Mouse (Mus musculus) forebrain, embryonic 14.5 days (tissue): ENCODE results near the gene B3glct. TPM values are rescaled to one million over a fixed set of nuclear protein-coding genes. Genes with fewer than 3 reads are reported as not detected.

Experiments
- ATAC-seq: fragments of 200-750 bp; cut with Nextera tagmentation; 2 replicates; pipeline ENCODE4 v1.8.0; 2017; ENCODE audit warnings: mild to moderate bottlenecking, moderate library complexity
- DNase-seq: peaks from one replicate; pipeline ENCODE4 v3.0.0-alpha.2; 2015; ENCODE audit warnings: low spot score
- H3K27ac ChIP-seq: fragments of 300-500 bp; sonication (generic); 2 replicates; pipeline ENCODE4 v1.5.1; 2014; ENCODE audit warnings: low read depth, mild to moderate bottlenecking, control low read depth, low read length, moderate library complexity
- H3K27me3 ChIP-seq: fragments of 300-500 bp; sonication (generic); replicated peaks from 2 replicates; pipeline ENCODE4 v1.6.1; 2014; ENCODE audit warnings: low read length, control low read depth, mixed read lengths; ENCODE audit not compliant: control insufficient read depth, insufficient read depth
- H3K36me3 ChIP-seq: fragments of 300-500 bp; sonication (generic); 2 replicates; pipeline ENCODE4 v1.6.1; 2014; ENCODE audit warnings: low read length, control low read depth; ENCODE audit not compliant: control insufficient read depth, insufficient read depth
- H3K4me1 ChIP-seq: fragments of 300-500 bp; sonication (generic); 2 replicates; pipeline ENCODE4 v1.6.1; 2014; ENCODE audit warnings: antibody characterized with exemption, low read length, control low read depth; ENCODE audit not compliant: control insufficient read depth, insufficient read depth
- H3K4me2 ChIP-seq: fragments of 300-500 bp; sonication (generic); 2 replicates; pipeline ENCODE4 v1.6.1; 2014; ENCODE audit warnings: mild to moderate bottlenecking, control low read depth, low read length
- H3K4me3 ChIP-seq: fragments of 300-500 bp; sonication (generic); 2 replicates; pipeline ENCODE4 v1.5.1; 2014; ENCODE audit warnings: low read depth, low read length, control low read depth
- H3K9ac ChIP-seq: fragments of 300-500 bp; sonication (generic); 2 replicates; pipeline ENCODE4 v1.6.1; 2014; ENCODE audit warnings: mild to moderate bottlenecking, low read length, control low read depth, moderate library complexity
- H3K9me3 ChIP-seq: fragments of 300-500 bp; sonication (generic); replicated peaks from 2 replicates; pipeline ENCODE4 v1.6.1; 2016; ENCODE audit warnings: low read length, control low read depth, mixed read lengths; ENCODE audit not compliant: control insufficient read depth
- WGBS: fragments of 180-500 bp; shearing (Covaris S2); extraction: QIAGEN DNeasy Blood & Tissue Kit; methylation state at CpG from one replicate; pipeline ENCODE4 v1.1.7; 2014; 5-methylcytosine and 5-hydroxymethylcytosine counted together
- polyA plus RNA-seq: library from polyadenylated mRNA; unstranded; fragments of >200 nt; fragmentation: Nextera tagmentation; extraction: Ambion mirVana; gene quantifications from 2 replicates; pipeline ENCODE4 v1.2.1, GENCODE M21; 2014

B3glct gene
- polyA plus RNA-seq, 1 experiment from 2014 or later, result 17.1 TPM

DNA sequence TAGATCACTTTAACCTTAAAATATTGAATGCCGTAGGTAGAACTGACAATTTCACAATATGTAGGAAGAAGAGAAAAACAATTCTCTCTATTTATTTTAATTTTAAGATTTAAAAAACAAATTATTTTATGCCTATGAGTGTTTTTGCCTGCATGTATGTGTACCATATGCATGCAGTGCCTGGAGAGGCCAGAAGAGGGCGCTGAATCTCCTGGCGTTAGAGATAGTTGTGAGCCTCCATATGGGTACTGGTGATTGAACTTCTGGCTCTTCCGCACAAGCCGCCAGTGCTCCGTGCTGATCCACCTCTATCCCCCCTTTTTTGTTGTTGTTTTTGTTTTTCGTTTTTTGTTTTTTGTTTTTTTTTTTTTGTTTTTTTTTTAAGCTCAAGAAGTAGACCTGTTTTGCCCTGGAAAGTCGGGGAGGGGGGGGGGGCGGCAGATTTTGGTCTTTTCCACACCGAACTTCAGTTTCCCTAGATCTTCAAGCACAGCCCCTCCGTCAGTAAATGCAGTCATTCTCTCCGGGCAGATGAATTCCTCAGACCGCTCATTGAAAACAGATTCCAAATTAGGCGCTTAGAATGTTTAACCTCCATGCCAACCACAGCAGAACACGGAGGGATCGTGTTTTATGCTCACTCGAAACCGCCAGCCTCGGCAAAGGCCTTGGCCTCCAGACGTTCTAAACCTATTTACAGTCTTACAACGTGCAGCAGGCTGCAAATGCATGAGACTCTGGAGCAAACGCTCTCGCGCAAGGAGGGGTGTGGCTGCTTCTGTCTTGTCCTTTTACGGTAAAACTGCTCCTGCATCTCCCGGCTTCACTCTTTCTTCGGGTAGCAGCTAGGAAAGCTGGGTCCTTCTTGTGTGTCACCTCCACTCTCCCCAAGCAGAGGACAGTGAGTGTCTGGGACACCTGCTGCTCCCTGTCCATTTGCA lies 70.9 kb downstream of the B3glct start:
- DNase-seq (no peak), ATAC-seq (no peak)
- H3K4me3 ChIP-seq, result no peak overlapping the region
- H3K9ac ChIP-seq, result no peak overlapping the region
- WGBS, result 88% methylated on average over 27 of the region's 27 CpGs
- no peaks in the 10 kb centered on the region for H3K9me3 ChIP-seq
- no peak overlapping the region for H3K27ac ChIP-seq
- H3K36me3 ChIP-seq, result peaks cover 2% of the 10 kb centered on the region; the same call in 1 of the 2 replicates
- H3K27me3 ChIP-seq, result no peaks in the 10 kb centered on the region
- H3K4me2 ChIP-seq, result no peak overlapping the region
- no peaks in the 10 kb centered on the region for H3K4me1 ChIP-seq

DNA sequence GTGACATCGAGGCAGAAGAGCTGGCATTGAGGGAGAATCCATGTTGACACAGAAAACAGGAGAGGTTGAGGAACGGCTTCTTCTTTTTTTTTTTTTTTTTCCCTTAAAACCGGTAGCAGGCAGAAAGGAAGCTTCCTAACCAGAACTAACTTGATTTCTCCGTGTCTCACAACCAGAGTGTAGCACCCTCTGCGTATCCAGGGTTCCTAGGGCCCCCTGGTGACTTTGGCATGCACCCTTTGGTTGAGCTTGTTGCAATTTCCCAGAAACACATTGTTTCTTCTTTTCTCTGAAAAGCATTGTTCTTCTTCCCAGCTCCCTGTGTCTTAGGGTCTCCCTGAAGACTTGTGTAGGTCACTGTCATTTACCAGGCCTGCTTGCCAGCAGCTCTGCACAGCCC lies 73.8 kb downstream of the B3glct start:
- H3K4me2 ChIP-seq, result no peak overlapping the region
- H3K27ac ChIP-seq, result no peak overlapping the region
- H3K36me3 ChIP-seq, result peaks cover 2% of the 10 kb centered on the region; the same call in 1 of the 2 replicates
- no peak overlapping the region for H3K9ac ChIP-seq
- WGBS, result 66% methylated on average over 5 of the region's 5 CpGs
- no peak for DNase-seq
- no peaks in the 10 kb centered on the region for H3K4me1 ChIP-seq
- H3K9me3 ChIP-seq, result no peaks in the 10 kb centered on the region
- H3K27me3 ChIP-seq, result no peaks in the 10 kb centered on the region
- ATAC-seq, result no peak
- H3K4me3 ChIP-seq, result no peak overlapping the region

DNA sequence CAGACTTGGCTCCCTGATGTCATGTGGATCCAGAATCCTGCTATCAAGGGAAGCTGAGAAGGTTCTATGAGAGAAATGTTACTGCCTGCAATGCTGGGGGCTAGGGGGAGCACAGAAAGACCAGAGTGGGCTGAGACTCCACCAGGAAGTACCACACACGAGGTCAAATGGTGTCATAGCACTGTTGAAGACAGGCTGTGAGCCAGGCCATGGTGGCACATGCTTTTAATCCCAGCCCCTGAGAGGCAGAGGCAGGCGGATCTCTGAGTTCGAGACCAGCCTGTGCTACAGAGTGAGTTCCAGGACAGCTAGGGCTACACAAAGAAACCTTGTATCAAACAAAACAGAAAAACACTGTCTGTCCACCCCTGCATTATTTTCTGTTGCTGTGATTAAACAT lies 75.0 kb downstream of the B3glct start:
- Histone ChIP-seq H3K9ac (no peak overlapping the region), H3K4me3 (no peak overlapping the region), H3K9me3 (no peaks in the 10 kb centered on the region; the same call in 1 of the 2 replicates), H3K4me1 (no peaks in the 10 kb centered on the region), H3K27me3 (no peaks in the 10 kb centered on the region), H3K4me2 (no peak overlapping the region), H3K36me3 (0 out of 2 replicates have a peak, but pooled peaks cover 2% of the 10 kb centered on the region), H3K27ac (no peak overlapping the region)
- ATAC-seq (no peak), DNase-seq (no peak)
- 92% methylated on average over 3 of the region's 3 CpGs for WGBS

DNA sequence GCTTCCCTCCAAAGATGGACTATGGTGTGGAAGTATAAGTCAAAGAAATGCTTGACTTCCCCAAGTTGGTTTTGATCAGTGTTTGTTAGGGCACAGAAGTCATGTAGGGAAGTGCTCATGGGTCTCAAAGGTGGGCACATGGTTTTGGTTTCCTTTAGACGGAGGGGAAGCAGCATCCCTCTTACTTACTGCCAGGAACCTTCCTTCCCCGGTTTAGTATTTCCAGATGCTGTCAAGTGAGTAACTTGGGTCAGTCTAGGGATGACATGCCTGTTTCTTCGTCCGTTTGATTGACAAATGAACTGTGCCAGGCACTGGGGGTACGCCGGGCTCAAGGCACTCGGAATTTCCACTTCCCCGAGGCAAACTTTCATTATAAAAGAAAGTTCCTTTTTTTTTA lies 89.1 kb downstream of the B3glct start:
- H3K9me3 ChIP-seq, result no peaks in the 10 kb centered on the region
- no peak overlapping the region for H3K4me3 ChIP-seq
- ATAC-seq (no peak), DNase-seq (no peak)
- 82% methylated on average over 8 of the region's 8 CpGs for WGBS
- H3K27me3 ChIP-seq, result no peaks in the 10 kb centered on the region
- H3K27ac ChIP-seq, result no peak overlapping the region
- H3K4me2 ChIP-seq, result no peak overlapping the region
- no peak overlapping the region for H3K9ac ChIP-seq
- H3K36me3 ChIP-seq, result no peaks in the 10 kb centered on the region
- no peaks in the 10 kb centered on the region for H3K4me1 ChIP-seq

DNA sequence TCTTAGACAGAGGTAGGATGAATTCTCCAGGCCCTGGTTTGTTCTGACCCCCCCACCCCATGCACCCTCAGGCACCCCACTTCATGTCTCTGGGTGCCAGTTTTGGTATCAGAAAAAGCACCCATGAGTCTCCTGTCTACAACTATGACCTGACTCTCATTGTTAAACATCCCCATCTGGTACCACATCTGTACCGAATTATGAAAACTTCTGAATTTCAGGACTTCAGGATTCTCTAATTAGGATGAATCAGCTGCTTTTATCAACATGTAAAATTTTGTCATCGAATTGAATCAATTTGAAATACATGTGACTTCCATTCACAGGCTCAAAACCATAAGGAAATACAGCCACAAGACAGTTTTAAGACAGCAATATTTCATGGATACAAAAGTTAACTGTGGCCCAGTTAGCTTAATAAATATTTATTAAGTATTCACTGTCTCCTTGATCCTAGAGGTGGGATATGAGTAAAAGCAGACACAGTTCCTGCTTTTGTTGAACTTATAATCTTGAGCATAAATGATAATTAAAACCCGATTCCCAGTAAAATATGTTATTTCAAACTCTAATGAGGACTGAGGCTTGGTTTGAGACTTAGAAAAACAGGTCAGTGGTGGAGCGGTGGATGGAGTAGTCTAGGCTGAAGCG lies 89.7 kb downstream of the B3glct start:
- no peak for DNase-seq
- 90% methylated on average over 5 of the region's 5 CpGs for WGBS
- Histone ChIP-seq H3K9ac (no peak overlapping the region), H3K4me3 (no peak overlapping the region), H3K4me2 (no peak overlapping the region), H3K27me3 (no peaks in the 10 kb centered on the region), H3K36me3 (no peaks in the 10 kb centered on the region), H3K27ac (no peak overlapping the region), H3K4me1 (no peaks in the 10 kb centered on the region), H3K9me3 (no peaks in the 10 kb centered on the region)
- ATAC-seq, result no peak

DNA sequence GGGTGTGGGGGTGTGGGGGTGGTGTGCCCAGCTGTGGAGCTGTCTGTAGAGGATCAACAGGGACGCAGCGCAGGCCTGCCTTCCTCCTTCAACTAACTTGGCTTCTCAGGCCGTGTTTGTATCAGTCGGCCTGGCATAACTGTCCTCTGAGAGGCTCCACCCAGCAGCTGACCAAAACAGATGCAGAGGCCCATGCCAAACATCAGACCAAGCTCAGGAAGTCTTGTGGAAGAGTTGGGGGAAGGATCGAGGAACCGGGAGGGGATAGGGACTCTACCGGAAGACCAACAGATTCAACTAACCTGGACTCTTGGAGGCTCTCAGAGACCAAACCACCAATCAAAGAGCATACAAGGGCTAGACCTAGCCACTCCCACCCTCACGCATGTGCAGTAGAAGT lies 91.6 kb downstream of the B3glct start:
- H3K4me3 ChIP-seq, result no peak overlapping the region
- H3K4me2 ChIP-seq, result no peak overlapping the region
- no peaks in the 10 kb centered on the region for H3K36me3 ChIP-seq
- DNase-seq (no peak), ATAC-seq (no peak)
- no peaks in the 10 kb centered on the region for H3K4me1 ChIP-seq
- WGBS, result 94% methylated on average over 8 of the region's 8 CpGs
- no peak overlapping the region for H3K9ac ChIP-seq
- no peaks in the 10 kb centered on the region for H3K27me3 ChIP-seq
- no peak overlapping the region for H3K27ac ChIP-seq
- no peaks in the 10 kb centered on the region for H3K9me3 ChIP-seq

DNA sequence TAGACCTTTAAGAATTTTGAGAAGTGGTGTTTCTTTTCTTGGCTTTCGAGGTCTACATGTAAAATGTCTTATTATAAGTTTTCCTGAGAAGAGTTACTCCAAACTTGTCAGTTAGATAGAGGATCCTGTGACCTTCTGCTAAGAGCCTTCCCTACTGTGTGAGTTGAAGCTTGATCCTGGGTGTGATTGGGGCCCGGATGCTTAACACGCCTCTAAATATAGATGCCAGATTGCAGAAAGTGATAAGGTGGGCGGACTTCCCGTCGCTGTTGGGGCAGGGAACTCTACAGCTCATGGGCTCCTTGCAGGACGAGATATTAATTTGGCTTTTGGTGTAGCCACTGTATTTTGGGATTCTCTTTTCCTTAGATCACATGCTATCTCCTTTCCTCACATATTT lies 98.0 kb downstream of the B3glct start:
- Histone ChIP-seq H3K4me3 (no peak overlapping the region), H3K4me2 (no peak overlapping the region), H3K27me3 (no peaks in the 10 kb centered on the region), H3K9me3 (0 out of 2 replicates have a peak, but pooled peaks cover 7% of the 10 kb centered on the region), H3K36me3 (no peaks in the 10 kb centered on the region), H3K9ac (no peak overlapping the region), H3K27ac (no peak overlapping the region), H3K4me1 (no peaks in the 10 kb centered on the region)
- WGBS, result 93% methylated on average over 7 of the region's 7 CpGs
- ATAC-seq (no peak), DNase-seq (no peak)

DNA sequence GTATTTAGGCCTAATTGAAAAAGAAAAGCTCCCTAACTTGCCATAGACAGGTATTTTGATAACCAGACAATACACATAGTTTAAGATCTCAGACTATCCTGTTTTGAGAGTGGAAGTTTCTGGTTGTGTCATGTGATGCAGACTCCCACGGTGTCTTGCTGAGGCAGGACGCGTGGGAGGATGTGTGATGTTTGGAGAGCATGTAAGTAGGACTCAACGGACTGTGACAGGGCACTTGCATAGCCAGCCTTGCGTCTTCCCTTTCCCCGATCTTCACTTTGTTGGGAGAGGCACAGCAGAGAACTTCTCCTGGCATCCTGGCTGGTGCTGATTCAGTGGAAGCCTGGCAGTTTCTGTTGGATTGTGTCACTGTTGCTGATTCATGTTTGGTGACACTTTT lies 101.7 kb downstream of the B3glct start:
- Histone ChIP-seq H3K9me3 (0 out of 2 replicates have a peak, but pooled peaks cover 7% of the 10 kb centered on the region), H3K4me3 (no peak overlapping the region), H3K36me3 (no peaks in the 10 kb centered on the region), H3K4me2 (no peak overlapping the region), H3K9ac (no peak overlapping the region), H3K4me1 (no peaks in the 10 kb centered on the region), H3K27me3 (no peaks in the 10 kb centered on the region), H3K27ac (no peak overlapping the region)
- 94% methylated on average over 6 of the region's 6 CpGs for WGBS
- DNase-seq (no peak), ATAC-seq (no peak)

DNA sequence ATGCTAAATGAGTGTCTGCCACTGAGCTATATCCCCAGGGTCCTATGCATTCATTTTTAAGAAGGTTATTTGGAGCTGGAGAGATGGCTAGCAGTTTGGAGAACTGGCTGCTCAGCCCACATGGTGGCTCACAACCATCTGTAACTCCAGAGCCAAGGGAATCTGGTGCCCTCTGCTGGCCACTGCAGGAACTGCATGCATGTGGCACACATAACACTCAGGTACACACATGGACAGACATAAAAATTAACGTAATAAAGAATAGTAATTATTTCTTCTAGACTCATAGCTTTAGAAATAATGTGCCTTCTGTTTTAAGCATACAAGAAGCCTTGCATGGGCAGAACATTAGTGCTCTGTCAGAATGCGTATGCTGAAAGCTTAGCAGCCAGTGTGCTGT lies 102.4 kb downstream of the B3glct start:
- 0 out of 2 replicates have a peak, but pooled peaks cover 7% of the 10 kb centered on the region for H3K9me3 ChIP-seq
- ATAC-seq (no peak), DNase-seq (no peak)
- 97% methylated on average over 2 of the region's 2 CpGs for WGBS
- H3K4me2 ChIP-seq, result no peak overlapping the region
- no peak overlapping the region for H3K9ac ChIP-seq
- H3K27me3 ChIP-seq, result no peaks in the 10 kb centered on the region
- H3K36me3 ChIP-seq, result no peaks in the 10 kb centered on the region
- no peak overlapping the region for H3K27ac ChIP-seq
- H3K4me3 ChIP-seq, result no peak overlapping the region
- no peaks in the 10 kb centered on the region for H3K4me1 ChIP-seq
